14 mouse cellular contexts compared by ENCODE assay signal in genomic region chr17:56537912-56538311, GRCm38 (mm10). TPM values are rescaled to one million over a fixed set of nuclear protein-coding genes. Genes with fewer than 3 reads are reported as not detected.
DNase-seq lines count a peak whose midpoint lies in the region; ATAC-seq and TF ChIP-seq lines count a peak whose summit lies in the region.
"Had no signal": no experiment of that assay in that cellular context is flagged by ENCODE, and none has a peak within 500 bp of the region (broad histone marks: within the 10 kb centered on the region; RNA-seq: fewer than 3 reads in every experiment).

No protein-coding gene starts in this region.

- no peak overlapping the region for H3K4me2 ChIP-seq in heart, postnatal 0 days (ENCODE audit: low read depth, low read length)
- H3K4me2 ChIP-seq in heart, embryonic 11.5 days: no peak overlapping the region
- H3K4me2 ChIP-seq in CH12.LX (ENCODE audit: insufficient read depth, low read depth, poor library complexity, severe bottlenecking): no peak overlapping the region
- H3K4me2 ChIP-seq in forebrain, embryonic 11.5 days (ENCODE audit: low read depth, low read length, severe bottlenecking): no peak overlapping the region
- H3K4me2 ChIP-seq: limb, embryonic 12.5 days had no signal

- no peak for TF ChIP-seq RAD21 in CH12.LX (IDR thresholded peaks at IDR 0.05; ENCODE audit: low read depth, low read length)

- DNase-seq in heart, postnatal 0 days (ENCODE audit: low spot score): no peak
- DNase-seq in CH12.LX (ENCODE audit: extremely low read depth): no peak
- DNase-seq in forebrain, embryonic 11.5 days (ENCODE audit: low spot score): peak; percentile 65
- DNase-seq in midbrain, embryonic 10.5 days (ENCODE audit: low spot score): peak; percentile 46
- DNase-seq in ovary, postnatal 36 days (ENCODE audit: low spot score): no peak
- no peak for DNase-seq in gastrocnemius, postnatal 25 days
- DNase-seq in heart, adult 2 months: no peak
- DNase-seq: thymus, postnatal 25 days had no signal

- TF ChIP-seq POLR2A in CH12.LX (IDR thresholded peaks at IDR 0.05; ENCODE audit: low read depth, low read length): no peak
- no peak for TF ChIP-seq POLR2A in heart, adult 2 months (IDR thresholded peaks at IDR 0.05; ENCODE audit: insufficient read depth, low read depth, low read length)

- no peaks in the 10 kb centered on the region for H3K27me3 ChIP-seq in heart, postnatal 0 days (ENCODE audit: control insufficient read depth, insufficient read depth, low read length)
- peaks cover 7% of the 10 kb centered on the region for H3K27me3 ChIP-seq in heart, embryonic 11.5 days (ENCODE audit: control insufficient read depth, insufficient read depth, low read length)
- peaks cover 44% of the 10 kb centered on the region for H3K27me3 ChIP-seq in CH12.LX (replicated peaks)
- H3K27me3 ChIP-seq in forebrain, embryonic 11.5 days (ENCODE audit: control insufficient read depth, insufficient read depth, low read length): no peaks in the 10 kb centered on the region
- H3K27me3 ChIP-seq in midbrain, embryonic 10.5 days (ENCODE audit: low read depth, poor library complexity, severe bottlenecking): peaks cover 17% of the 10 kb centered on the region
- no peaks in the 10 kb centered on the region for H3K27me3 ChIP-seq in heart, adult 2 months (ENCODE audit: control insufficient read depth, insufficient read depth, low read length)
- H3K27me3 ChIP-seq: limb, embryonic 12.5 days had no signal

- 27% methylated on average over 8 of the region's 8 CpGs for WGBS in heart, postnatal 0 days
- WGBS in heart, embryonic 11.5 days (ENCODE audit: insufficient replicate concordance): 30% methylated on average over 8 of the region's 8 CpGs
- WGBS in forebrain, embryonic 11.5 days: 10% methylated on average over 8 of the region's 8 CpGs
- WGBS in midbrain, embryonic 10.5 days: 18% methylated on average over 8 of the region's 8 CpGs
- 44% methylated on average over 8 of the region's 8 CpGs for WGBS in heart, adult 2 months

- no peak overlapping the region for H3K9ac ChIP-seq in heart, postnatal 0 days (replicated peaks; ENCODE audit: low read depth, low read length)
- H3K9ac ChIP-seq in heart, embryonic 11.5 days (ENCODE audit: low read depth, low read length): no peak overlapping the region
- no peak overlapping the region for H3K9ac ChIP-seq in CH12.LX (ENCODE audit: insufficient read depth, low read depth)
- H3K9ac ChIP-seq in forebrain, embryonic 11.5 days (ENCODE audit: low read length): no peak overlapping the region
- no peak overlapping the region for H3K9ac ChIP-seq in heart, adult 2 months (ENCODE audit: low read depth, low read length)
- H3K9ac ChIP-seq: limb, embryonic 12.5 days had no signal

- no peak overlapping the region for H3K4me3 ChIP-seq in heart, postnatal 0 days (ENCODE audit: low read depth, low read length)
- H3K4me3 ChIP-seq in heart, embryonic 11.5 days (ENCODE audit: low read depth, low read length): no peak overlapping the region
- H3K4me3 ChIP-seq in CH12.LX (replicated peaks in 1 of 3; ENCODE audit: low read depth in 2 of 3, low read length in 2 of 3, poor library complexity in 1 of 3): no peak overlapping the region
- no peak overlapping the region for H3K4me3 ChIP-seq in forebrain, embryonic 11.5 days (ENCODE audit: low read depth, low read length)
- H3K4me3 ChIP-seq in midbrain, embryonic 10.5 days: no peak overlapping the region
- H3K4me3 ChIP-seq in heart, adult 2 months: no peak overlapping the region
- H3K4me3 ChIP-seq: limb, embryonic 12.5 days; megakaryocyte, embryonic 14.5 days had no signal

- H3K9me3 ChIP-seq in heart, postnatal 0 days (replicated peaks; ENCODE audit: control insufficient read depth, low read length): no peaks in the 10 kb centered on the region
- H3K9me3 ChIP-seq in heart, embryonic 11.5 days (replicated peaks; ENCODE audit: control insufficient read depth, low read length): no peaks in the 10 kb centered on the region
- H3K9me3 ChIP-seq in CH12.LX (replicated peaks; ENCODE audit: low read length): no peaks in the 10 kb centered on the region
- H3K9me3 ChIP-seq in forebrain, embryonic 11.5 days (ENCODE audit: control insufficient read depth, low read length): no peaks in the 10 kb centered on the region
- H3K9me3 ChIP-seq in midbrain, embryonic 10.5 days (replicated peaks): no peaks in the 10 kb centered on the region
- H3K9me3 ChIP-seq: limb, embryonic 12.5 days; megakaryocyte, embryonic 14.5 days had no signal

- no peak overlapping the region for H3K27ac ChIP-seq in heart, postnatal 0 days (ENCODE audit: low read depth)
- H3K27ac ChIP-seq in heart, embryonic 11.5 days (ENCODE audit: low read depth, low read length): no peak overlapping the region
- no peak overlapping the region for H3K27ac ChIP-seq in CH12.LX (ENCODE audit: insufficient read depth, low read depth)
- H3K27ac ChIP-seq in forebrain, embryonic 11.5 days (ENCODE audit: low read depth, low read length): peak overlapping the region; percentile 43
- peak overlapping the region; percentile 64 for H3K27ac ChIP-seq in midbrain, embryonic 10.5 days (replicated peaks)
- no peak overlapping the region for H3K27ac ChIP-seq in heart, adult 2 months
- H3K27ac ChIP-seq: limb, embryonic 12.5 days had no signal

- dilution Hi-C loops in CH12.LX (cut with MboI; ENCODE audit: extremely low pct_ligation_motif_present, extremely low pct_unique_long_range_greater_than_20kb, low sequenced_read_pairs): no loop called here

- H3K4me1 ChIP-seq in heart, postnatal 0 days (ENCODE audit: control insufficient read depth, insufficient read depth): no peaks in the 10 kb centered on the region
- peaks cover 6% of the 10 kb centered on the region; the same call in 1 of the 2 replicates for H3K4me1 ChIP-seq in heart, embryonic 11.5 days (ENCODE audit: control insufficient read depth, insufficient read depth, low read length)
- peaks cover 0 to 13% of the 10 kb centered on the region in 2 experiments; a peak in 2 of 4 replicates for H3K4me1 ChIP-seq in CH12.LX (ENCODE audit: control insufficient read depth in 1 of 2, insufficient read depth in 2 of 2)
- peaks cover 4% of the 10 kb centered on the region; the same call in 1 of the 2 replicates for H3K4me1 ChIP-seq in forebrain, embryonic 11.5 days (replicated peaks; ENCODE audit: control insufficient read depth, insufficient read depth, low read length)
- peaks cover 52% of the 10 kb centered on the region for H3K4me1 ChIP-seq in midbrain, embryonic 10.5 days
- H3K4me1 ChIP-seq in heart, adult 2 months (ENCODE audit: control insufficient read depth, insufficient read depth, low read length): no peaks in the 10 kb centered on the region

- in situ Hi-C loops in CH12.LX (cut with MboI; ENCODE audit: low pct_ligation_motif_present, low pct_unique_long_range_greater_than_20kb, low sequenced_read_pairs): no loop called here

- intact Hi-C loops in heart, adult 2 months (cut with DNase I): no loop called here

- H3K36me3 ChIP-seq in heart, postnatal 0 days (replicated peaks; ENCODE audit: control insufficient read depth, insufficient read depth, low read length): no peaks in the 10 kb centered on the region
- no peaks in the 10 kb centered on the region for H3K36me3 ChIP-seq in heart, embryonic 11.5 days (ENCODE audit: control insufficient read depth, insufficient read depth, low read length)
- no peaks in the 10 kb centered on the region for H3K36me3 ChIP-seq in CH12.LX (replicated peaks in 1 of 2; ENCODE audit: control insufficient read depth in 1 of 2, insufficient read depth in 1 of 2, low read length in 1 of 2)
- no peaks in the 10 kb centered on the region for H3K36me3 ChIP-seq in forebrain, embryonic 11.5 days (ENCODE audit: control insufficient read depth, insufficient read depth, low read length)
- H3K36me3 ChIP-seq in midbrain, embryonic 10.5 days: no peaks in the 10 kb centered on the region
- H3K36me3 ChIP-seq in heart, adult 2 months (ENCODE audit: control insufficient read depth, insufficient read depth, low read length): no peaks in the 10 kb centered on the region
- H3K36me3 ChIP-seq: limb, embryonic 12.5 days had no signal

- H3K79me2 ChIP-seq in CH12.LX (replicated peaks; ENCODE audit: control insufficient read depth, extremely low read depth, insufficient read depth, poor library complexity, severe bottlenecking): no peaks in the 10 kb centered on the region
- no peaks in the 10 kb centered on the region for H3K79me2 ChIP-seq in heart, adult 2 months (replicated peaks; ENCODE audit: control insufficient read depth, insufficient read depth, low read length)

- no peak for TF ChIP-seq EP300 in heart, postnatal 0 days (IDR thresholded peaks at IDR 0.05; ENCODE audit: low read depth)
- no peak for TF ChIP-seq EP300 in CH12.LX (IDR thresholded peaks at IDR 0.05; ENCODE audit: low read length)
- TF ChIP-seq EP300 in heart, adult 2 months (IDR thresholded peaks at IDR 0.05; ENCODE audit: insufficient read depth, low read depth, low read length): no peak

- peak; percentile 15; the same call in 1 of the 2 replicates for TF ChIP-seq CTCF in heart, postnatal 0 days (IDR thresholded peaks at IDR 0.05; ENCODE audit: low read depth)
- peak in 1 of 2 experiments; percentile 16; a peak in 1 of 4 replicates for TF ChIP-seq CTCF in CH12.LX (conservative IDR thresholded peaks at IDR 0.05 in 1 of 2, IDR thresholded peaks at IDR 0.05 in 1 of 2; ENCODE audit: low read depth in 2 of 2, low read length in 2 of 2)
- no peak for TF ChIP-seq CTCF in heart, adult 2 months (IDR thresholded peaks at IDR 0.05)

- no peak for ATAC-seq in heart, postnatal 0 days (ENCODE audit: insufficient read depth, low read depth)
- ATAC-seq in heart, embryonic 11.5 days (replicated peaks; ENCODE audit: insufficient number of reproducible peaks, low FRiP score, low TSS enrichment): no peak
- peak; percentile 57 for ATAC-seq in forebrain, embryonic 11.5 days (replicated peaks; ENCODE audit: low FRiP score)

RNA-seq across cellular contexts. Expression of gene Gm20219, which starts 16.3 kb away (rescaled TPM):
- total RNA-seq in heart, postnatal 0 days (2014; rRNA removed; ENCODE audit: low replicate concordance): not detected in 2 replicates
- 0.08 and 0.30 TPM in 2 replicates for polyA plus RNA-seq in heart, postnatal 0 days (2015; fragmentation: Nextera tagmentation; extraction: Ambion mirVana)
- 0.28 and 0.62 TPM in 2 replicates for polyA plus RNA-seq in heart, embryonic 11.5 days (2014; fragmentation: Nextera tagmentation; extraction: Ambion mirVana)
- 0.42 TPM in 2 replicates for total RNA-seq in CH12.LX (2012; rRNA removed)
- total RNA-seq in CH12.LX (2014; rRNA removed): not detected in 2 replicates
- polyA plus RNA-seq in CH12.LX (2012; ENCODE audit: insufficient read length, low read depth): 1.4 and 1.6 TPM in 2 replicates
- 1.1 and 1.3 TPM in 2 replicates for polyA plus RNA-seq in forebrain, embryonic 11.5 days (2014; fragmentation: Nextera tagmentation; extraction: Ambion mirVana)
- polyA plus RNA-seq in midbrain, embryonic 10.5 days (2016; fragmentation: Nextera tagmentation; extraction: Ambion mirVana): 0.80 and 0.89 TPM in 2 replicates
- total RNA-seq in gastrocnemius, postnatal 25 days (2021): under 1 TPM; 0.43 to 0.78 TPM
- total RNA-seq in heart, adult 2 months (2021): under 1 TPM; 0.34 to 0.39 TPM
- 1.00 and 1.7 TPM in 2 replicates for polyA plus RNA-seq in heart, adult 2 months (2012; rRNA removed)

RNA-seq across cellular contexts. Expression of gene Znrf4, which starts 25.7 kb away (rescaled TPM):
- not detected in 2 replicates for total RNA-seq in heart, postnatal 0 days (2014; rRNA removed; ENCODE audit: low replicate concordance)
- polyA plus RNA-seq in heart, postnatal 0 days (2015; fragmentation: Nextera tagmentation; extraction: Ambion mirVana): not detected in 2 replicates
- polyA plus RNA-seq in heart, embryonic 11.5 days (2014; fragmentation: Nextera tagmentation; extraction: Ambion mirVana): not detected in 2 replicates
- total RNA-seq in CH12.LX (2012; rRNA removed) (not detected in 2 replicates), CH12.LX (2014; rRNA removed) (not detected in 2 replicates)
- not detected in 2 replicates for polyA plus RNA-seq in CH12.LX (2012; ENCODE audit: insufficient read length, low read depth)
- polyA plus RNA-seq in forebrain, embryonic 11.5 days (2014; fragmentation: Nextera tagmentation; extraction: Ambion mirVana): not detected in 2 replicates
- polyA plus RNA-seq in midbrain, embryonic 10.5 days (2016; fragmentation: Nextera tagmentation; extraction: Ambion mirVana): not detected in 2 replicates
- not detected for total RNA-seq in gastrocnemius, postnatal 25 days (2021)
- total RNA-seq in heart, adult 2 months (2021): not detected
- polyA plus RNA-seq in heart, adult 2 months (2012; rRNA removed): 0.29 and 0.64 TPM in 2 replicates
- polyA plus RNA-seq: cerebellum, adult 2 months; kidney, embryonic 14.5 days; limb, embryonic 12.5 days; small intestine, adult 2 months had no signal

RNA-seq across cellular contexts. Expression of gene Safb2, which starts 46.5 kb away (rescaled TPM):
- total RNA-seq in heart, postnatal 0 days (2014; rRNA removed; ENCODE audit: low replicate concordance): 16.4 and 63.4 TPM in 2 replicates
- 22.9 and 24.9 TPM in 2 replicates for polyA plus RNA-seq in heart, postnatal 0 days (2015; fragmentation: Nextera tagmentation; extraction: Ambion mirVana)
- 47.7 and 48.0 TPM in 2 replicates for polyA plus RNA-seq in heart, embryonic 11.5 days (2014; fragmentation: Nextera tagmentation; extraction: Ambion mirVana)
- 74.0 and 85.7 TPM in 2 replicates for total RNA-seq in CH12.LX (2012; rRNA removed)
- 13.8 and 16.3 TPM in 2 replicates for total RNA-seq in CH12.LX (2014; rRNA removed)
- polyA plus RNA-seq in CH12.LX (2012; ENCODE audit: insufficient read length, low read depth): 170 and 244 TPM in 2 replicates
- 74.7 and 75.0 TPM in 2 replicates for polyA plus RNA-seq in forebrain, embryonic 11.5 days (2014; fragmentation: Nextera tagmentation; extraction: Ambion mirVana)
- polyA plus RNA-seq in midbrain, embryonic 10.5 days (2016; fragmentation: Nextera tagmentation; extraction: Ambion mirVana): 80.9 and 85.6 TPM in 2 replicates
- 10 to 100 TPM; 29.7 to 35.6 TPM for total RNA-seq in gastrocnemius, postnatal 25 days (2021)
- total RNA-seq in heart, adult 2 months (2021): 10 to 100 TPM; 36.8 to 43.1 TPM
- polyA plus RNA-seq in heart, adult 2 months (2012; rRNA removed): 42.5 and 47.5 TPM in 2 replicates

RNA-seq across cellular contexts. Expression of gene Safb, which starts 46.7 kb away (rescaled TPM):
- total RNA-seq in heart, postnatal 0 days (2014; rRNA removed; ENCODE audit: low replicate concordance): 15.4 and 39.8 TPM in 2 replicates
- polyA plus RNA-seq in heart, postnatal 0 days (2015; fragmentation: Nextera tagmentation; extraction: Ambion mirVana): 52.9 and 55.5 TPM in 2 replicates
- polyA plus RNA-seq in heart, embryonic 11.5 days (2014; fragmentation: Nextera tagmentation; extraction: Ambion mirVana): 65.9 and 77.3 TPM in 2 replicates
- 75.9 and 88.5 TPM in 2 replicates for total RNA-seq in CH12.LX (2012; rRNA removed)
- 19.7 and 25.4 TPM in 2 replicates for total RNA-seq in CH12.LX (2014; rRNA removed)
- 135 and 142 TPM in 2 replicates for polyA plus RNA-seq in CH12.LX (2012; ENCODE audit: insufficient read length, low read depth)
- polyA plus RNA-seq in forebrain, embryonic 11.5 days (2014; fragmentation: Nextera tagmentation; extraction: Ambion mirVana): 145 and 154 TPM in 2 replicates
- 148 and 157 TPM in 2 replicates for polyA plus RNA-seq in midbrain, embryonic 10.5 days (2016; fragmentation: Nextera tagmentation; extraction: Ambion mirVana)
- 10 to 100 TPM; 36.8 to 43.8 TPM for total RNA-seq in gastrocnemius, postnatal 25 days (2021)
- 10 to 100 TPM; 61.3 to 69.1 TPM for total RNA-seq in heart, adult 2 months (2021)
- 51.0 and 57.5 TPM in 2 replicates for polyA plus RNA-seq in heart, adult 2 months (2012; rRNA removed)

Comparison
In these comparisons a context has a peak if more than half of its experiments do, and no peak if none do; other contexts are left out.
1. DNase-seq: peak in forebrain, embryonic 11.5 days (single experiment) and midbrain, embryonic 10.5 days (single experiment); none in heart, postnatal 0 days (single experiment), CH12.LX (single experiment), ovary, postnatal 36 days (single experiment), gastrocnemius, postnatal 25 days (single experiment) and heart, adult 2 months (0 of 2).
2. H3K27ac ChIP-seq: peak in forebrain, embryonic 11.5 days (single experiment) and midbrain, embryonic 10.5 days (single experiment); none in heart, postnatal 0 days (single experiment), heart, embryonic 11.5 days (single experiment), CH12.LX (single experiment) and heart, adult 2 months (single experiment).